Mouse (Mus musculus) small intestine, adult 2 months (tissue): Measurements from ENCODE around the gene Rabgap1l.

Source experiments
- CTCF ChIP-seq: fragments of 200-500 bp; IDR thresholded peaks from 2 replicates; pipeline ENCODE4 v1.5.1; 2012; ENCODE audit warnings: low read depth, mild to moderate bottlenecking, control low read depth, inconsistent platforms, low read length, moderate library complexity, mixed read lengths; ENCODE audit not compliant: insufficient replicate concordance, insufficient read length; ENCODE audit errors: extremely low read depth
- POLR2A ChIP-seq: fragments of 200-500 bp; IDR thresholded peaks from 2 replicates; pipeline ENCODE4 v1.6.1; 2012; ENCODE audit warnings: low read depth, mild to moderate bottlenecking, control low read depth, inconsistent platforms, low read length, moderate library complexity

DNA sequence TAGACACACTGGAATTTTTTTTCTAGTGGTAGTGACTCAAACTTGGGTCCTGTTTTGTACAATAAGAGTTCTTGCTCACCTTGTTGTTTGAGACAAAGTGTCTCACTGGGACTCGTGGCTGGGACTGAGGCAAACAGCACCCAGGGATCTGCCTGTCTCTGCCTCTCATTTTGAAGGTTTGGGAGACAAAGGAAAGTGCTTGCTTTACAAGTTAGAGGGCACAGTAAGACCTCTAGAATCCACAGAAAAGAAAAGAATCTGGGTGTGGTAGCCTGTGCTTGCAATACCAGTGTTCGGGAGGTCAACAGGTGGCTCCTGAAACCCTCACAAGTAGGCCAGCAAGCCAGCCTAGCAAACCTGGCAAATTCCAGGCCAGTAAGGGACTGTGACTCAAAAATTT is 58.3 kb downstream of the Rabgap1l start:
- TF ChIP-seq CTCF (no peak), POLR2A (no peak)
